In the genomic region with DNA sequence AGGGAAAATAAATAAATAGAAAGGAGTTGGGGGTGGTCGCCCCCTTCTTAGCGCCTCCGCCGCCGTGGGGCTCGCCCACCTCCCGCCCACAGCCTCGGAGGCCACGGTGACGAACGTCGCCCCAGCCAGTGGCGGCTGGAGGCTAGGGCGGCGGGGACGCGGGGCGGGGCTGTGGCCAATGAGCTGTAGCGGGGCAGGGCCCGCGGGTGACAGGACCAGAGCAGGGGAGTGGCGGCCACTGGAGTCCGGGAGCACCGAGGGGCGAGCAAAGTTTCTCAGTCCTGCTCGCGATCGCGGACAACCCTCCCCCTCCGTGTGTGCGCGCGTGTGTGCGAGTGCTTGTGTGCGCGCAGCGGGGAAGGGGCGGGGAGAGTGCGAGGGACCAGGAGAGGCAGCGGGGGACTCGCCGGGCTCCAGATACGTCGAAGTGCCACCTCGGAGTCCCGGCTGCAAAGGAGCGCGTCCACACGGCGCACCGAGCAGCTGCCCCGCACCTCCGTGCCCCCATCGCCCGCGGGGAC, we compare ENCODE assay signal across 8 mouse cellular contexts. TPM values are rescaled to one million over a fixed set of nuclear protein-coding genes. Genes with fewer than 3 reads are reported as not detected.
DNase-seq lines count a peak whose midpoint lies in the region; ATAC-seq and TF ChIP-seq lines count a peak whose summit lies in the region.

No protein-coding gene starts in this region.

- H3K4me1 ChIP-seq in embryonic facial prominence, embryonic 15.5 days, result peaks cover 41% of the 10 kb centered on the region
- peaks cover 8% of the 10 kb centered on the region for H3K4me1 ChIP-seq in heart, embryonic 11.5 days (ENCODE audit: control insufficient read depth, insufficient read depth, low read length)
- H3K4me1 ChIP-seq in kidney, embryonic 15.5 days, result peaks cover 43% of the 10 kb centered on the region
- 0 out of 2 replicates have a peak, but pooled peaks cover 9% of the 10 kb centered on the region for H3K4me1 ChIP-seq in liver, embryonic 13.5 days (replicated peaks)
- H3K4me1 ChIP-seq in testis, adult 2 months (ENCODE audit: control insufficient read depth, insufficient read depth, low read length), result peaks cover 11% of the 10 kb centered on the region

- H3K9me3 ChIP-seq in embryonic facial prominence, embryonic 15.5 days (replicated peaks), result no peaks in the 10 kb centered on the region
- H3K9me3 ChIP-seq in heart, embryonic 11.5 days (replicated peaks; ENCODE audit: control insufficient read depth, low read length), result no peaks in the 10 kb centered on the region
- no peaks in the 10 kb centered on the region for H3K9me3 ChIP-seq in kidney, embryonic 15.5 days (replicated peaks)
- no peaks in the 10 kb centered on the region for H3K9me3 ChIP-seq in liver, embryonic 13.5 days (replicated peaks)

- no peak for ATAC-seq in CD4-positive, CD25-positive, alpha-beta regulatory T cell, adult 4 months
- peak; percentile 89 for ATAC-seq in embryonic facial prominence, embryonic 15.5 days (ENCODE audit: insufficient number of reproducible peaks, low FRiP score, low TSS enrichment, low read depth)
- peak; percentile 88 for ATAC-seq in heart, embryonic 11.5 days (replicated peaks; ENCODE audit: insufficient number of reproducible peaks, low FRiP score, low TSS enrichment)
- ATAC-seq in kidney, embryonic 15.5 days (replicated peaks; ENCODE audit: low FRiP score), result peak; percentile 93
- peak; percentile 78 for ATAC-seq in liver, embryonic 13.5 days (ENCODE audit: low read depth)

- peak overlapping the region; percentile 98 for H3K27ac ChIP-seq in embryonic facial prominence, embryonic 15.5 days (replicated peaks)
- H3K27ac ChIP-seq in heart, embryonic 11.5 days (ENCODE audit: low read depth, low read length), result peak overlapping the region; percentile 91
- H3K27ac ChIP-seq in kidney, embryonic 15.5 days, result peak overlapping the region; percentile 95
- H3K27ac ChIP-seq in liver, embryonic 13.5 days, result peak overlapping the region; percentile 39; the same call in 1 of the 2 replicates
- no peak overlapping the region for H3K27ac ChIP-seq in testis, adult 2 months (ENCODE audit: control insufficient read depth, insufficient read depth, low read depth, low read length)

- H3K9ac ChIP-seq in embryonic facial prominence, embryonic 15.5 days, result peak overlapping the region; percentile 78
- peak overlapping the region; percentile 79 for H3K9ac ChIP-seq in heart, embryonic 11.5 days (ENCODE audit: low read depth, low read length)
- peak overlapping the region; percentile 64 for H3K9ac ChIP-seq in kidney, embryonic 15.5 days
- H3K9ac ChIP-seq in liver, embryonic 13.5 days, result peak overlapping the region; percentile 41

- H3K27me3 ChIP-seq in embryonic facial prominence, embryonic 15.5 days, result 0 out of 2 replicates have a peak, but pooled peaks cover 5% of the 10 kb centered on the region
- peaks cover 8% of the 10 kb centered on the region for H3K27me3 ChIP-seq in heart, embryonic 11.5 days (ENCODE audit: control insufficient read depth, insufficient read depth, low read length)
- H3K27me3 ChIP-seq in kidney, embryonic 15.5 days, result no peaks in the 10 kb centered on the region
- peaks cover 50% of the 10 kb centered on the region for H3K27me3 ChIP-seq in liver, embryonic 13.5 days
- H3K27me3 ChIP-seq in testis, adult 2 months (ENCODE audit: control insufficient read depth, insufficient read depth, low read length), result no peaks in the 10 kb centered on the region

- peaks cover 15% of the 10 kb centered on the region for H3K36me3 ChIP-seq in embryonic facial prominence, embryonic 15.5 days
- 0 out of 2 replicates have a peak, but pooled peaks cover 3% of the 10 kb centered on the region for H3K36me3 ChIP-seq in heart, embryonic 11.5 days (ENCODE audit: control insufficient read depth, insufficient read depth, low read length)
- H3K36me3 ChIP-seq in kidney, embryonic 15.5 days, result peaks cover 20% of the 10 kb centered on the region
- H3K36me3 ChIP-seq in liver, embryonic 13.5 days, result no peaks in the 10 kb centered on the region
- H3K36me3 ChIP-seq in testis, adult 2 months (ENCODE audit: control insufficient read depth, insufficient read depth, low read length), result no peaks in the 10 kb centered on the region

- peak; percentile 28 for DNase-seq in CD4-positive, CD25-positive, alpha-beta regulatory T cell, adult 2 months (ENCODE audit: low read depth, low spot score)
- DNase-seq in liver, embryonic 13.5 days, result no peak
- peak; percentile 89 for DNase-seq in neural tube, embryonic 10.5 days (ENCODE audit: extremely low spot score, low spot score)

- under 1% methylated on average over 53 of the region's 56 CpGs for WGBS in embryonic facial prominence, embryonic 15.5 days
- under 1% methylated on average over 54 of the region's 56 CpGs for WGBS in heart, embryonic 11.5 days (ENCODE audit: insufficient replicate concordance)
- WGBS in kidney, embryonic 15.5 days, result under 1% methylated on average over 50 of the region's 56 CpGs
- under 1% methylated on average over 54 of the region's 56 CpGs for WGBS in liver, embryonic 13.5 days (ENCODE audit: insufficient replicate concordance)

- H3K4me3 ChIP-seq in embryonic facial prominence, embryonic 15.5 days (replicated peaks), result peak overlapping the region; percentile 83
- H3K4me3 ChIP-seq in heart, embryonic 11.5 days (ENCODE audit: low read depth, low read length), result peak overlapping the region; percentile 84
- peak overlapping the region; percentile 68 for H3K4me3 ChIP-seq in kidney, embryonic 15.5 days (replicated peaks)
- H3K4me3 ChIP-seq in liver, embryonic 13.5 days (replicated peaks), result peak overlapping the region; percentile 62
- H3K4me3 ChIP-seq in testis, adult 2 months (ENCODE audit: control insufficient read depth, low read depth, low read length), result peak overlapping the region; percentile 77

- H3K4me2 ChIP-seq in embryonic facial prominence, embryonic 15.5 days (replicated peaks), result peak overlapping the region; percentile 92
- H3K4me2 ChIP-seq in heart, embryonic 11.5 days, result peak overlapping the region; percentile 98
- peak overlapping the region; percentile 96 for H3K4me2 ChIP-seq in kidney, embryonic 15.5 days
- H3K4me2 ChIP-seq in liver, embryonic 13.5 days, result peak overlapping the region; percentile 67

- no peak for TF ChIP-seq POLR2A in testis, adult 2 months (IDR thresholded peaks at IDR 0.05; ENCODE audit: control insufficient read depth, low read depth, low read length)

- TF ChIP-seq CTCF in testis, adult 2 months (IDR thresholded peaks at IDR 0.05; ENCODE audit: control insufficient read depth, insufficient read depth, insufficient replicate concordance, low read depth, low read length), result no peak

RNA-seq across cellular contexts. Expression of a gene that starts 1.2 kb away (rescaled TPM):
- not detected for polyA plus RNA-seq in CD4-positive, CD25-positive, alpha-beta regulatory T cell, adult 4 months (2017; shearing (Covaris generic))
- polyA plus RNA-seq in embryonic facial prominence, embryonic 15.5 days (2015; fragmentation: Nextera tagmentation; extraction: Ambion mirVana), result 9.5 and 10.1 TPM in 2 replicates
- 4.7 and 5.3 TPM in 2 replicates for polyA plus RNA-seq in heart, embryonic 11.5 days (2014; fragmentation: Nextera tagmentation; extraction: Ambion mirVana)
- 6.9 and 8.2 TPM in 2 replicates for polyA plus RNA-seq in kidney, embryonic 15.5 days (2015; fragmentation: Nextera tagmentation; extraction: Ambion mirVana)
- polyA plus RNA-seq in liver, embryonic 13.5 days (2015; fragmentation: Nextera tagmentation; extraction: Ambion mirVana), result 0.31 and 0.33 TPM in 2 replicates
- polyA plus RNA-seq in testis, adult 2 months (2012; rRNA removed), result 1.0 TPM in 2 replicates
